Mouse (Mus musculus) liver, embryonic 14.5 days (tissue): ENCODE results near the gene Gm49368. TPM values are rescaled to one million over a fixed set of nuclear protein-coding genes. Genes with fewer than 3 reads are reported as not detected.

Experiments
- ATAC-seq: fragments of 200-750 bp; cut with Nextera tagmentation; 2 replicates; pipeline ENCODE4 v1.8.0; 2017; ENCODE audit warnings: moderate number of reproducible peaks, mild to moderate bottlenecking, moderate library complexity; ENCODE audit not compliant: insufficient read depth
- DNase-seq, 3 experiments: peaks; one replicate each; pipeline ENCODE4 v3.0.0-alpha.2; 2012 to 2013; ENCODE audit warnings: low read depth in 3 of 3, low spot score in 3 of 3
- H3K27ac ChIP-seq: fragments of 300-500 bp; sonication (generic); 2 replicates; pipeline ENCODE4 v1.5.1; 2014; ENCODE audit warnings: moderate library complexity, mild to moderate bottlenecking, control low read depth, inconsistent platforms
- H3K27me3 ChIP-seq: fragments of 300-500 bp; sonication (generic); 2 replicates; pipeline ENCODE4 v1.6.1; 2014; ENCODE audit warnings: mild to moderate bottlenecking, low read length, moderate library complexity; ENCODE audit not compliant: control insufficient read depth, insufficient read depth
- H3K36me3 ChIP-seq: fragments of 300-500 bp; sonication (generic); replicated peaks from 2 replicates; pipeline ENCODE4 v1.6.1; 2014; ENCODE audit warnings: low read depth; ENCODE audit not compliant: control insufficient read depth, insufficient read depth
- H3K4me1 ChIP-seq, 2 experiments: fragments of 200-500 bp in 1 of 2; fragments of 300-500 bp in 1 of 2; sonication (generic) in 1 of 2; replicated peaks; 2 replicates each; pipeline ENCODE4 v1.6.1; 2012 to 2014; ENCODE audit warnings: antibody characterized with exemption in 1 of 2, inconsistent platforms in 1 of 2, low read length in 1 of 2; ENCODE audit not compliant: control insufficient read depth in 2 of 2, insufficient read depth in 2 of 2
- H3K4me2 ChIP-seq: fragments of 300-500 bp; sonication (generic); 2 replicates; pipeline ENCODE4 v1.6.1; 2014; ENCODE audit warnings: low read depth, mild to moderate bottlenecking, control low read depth, moderate library complexity
- H3K4me3 ChIP-seq, 2 experiments: fragments of 200-500 bp in 1 of 2; fragments of 300-500 bp in 1 of 2; sonication (generic) in 1 of 2; 2 replicates each; pipeline ENCODE4 v1.5.1; 2012 to 2014; ENCODE audit warnings: low read depth in 2 of 2, low read length in 2 of 2, mild to moderate bottlenecking in 2 of 2, control low read depth in 1 of 2, inconsistent platforms in 1 of 2, moderate library complexity in 1 of 2; ENCODE audit not compliant: insufficient read depth in 1 of 2
- H3K9ac ChIP-seq: fragments of 300-500 bp; sonication (generic); replicated peaks from 2 replicates; pipeline ENCODE4 v1.6.1; 2014; ENCODE audit warnings: mild to moderate bottlenecking, control low read depth, moderate library complexity
- H3K9me3 ChIP-seq: fragments of 300-500 bp; sonication (generic); 2 replicates; pipeline ENCODE4 v1.6.1; 2016; ENCODE audit warnings: low read length, mixed read lengths; ENCODE audit not compliant: control insufficient read depth
- CTCF ChIP-seq: IDR thresholded peaks from 2 replicates; pipeline ENCODE4 v1.5.1; 2016; ENCODE audit warnings: antibody characterized with exemption, low read depth, control low read depth
- EP300 ChIP-seq: IDR thresholded peaks from 2 replicates; pipeline ENCODE4 v1.6.1; 2016; ENCODE audit warnings: antibody characterized with exemption, low read depth
- WGBS: fragments of 180-500 bp; shearing (Covaris S2); extraction: QIAGEN DNeasy Blood & Tissue Kit; methylation state at CpG from one replicate; pipeline ENCODE4 v1.1.7; 2014; ENCODE audit not compliant: insufficient replicate concordance; 5-methylcytosine and 5-hydroxymethylcytosine counted together
- polyA plus RNA-seq, 2 experiments: library from polyadenylated mRNA; depleted of rRNA in 1 of 2; stranded (reverse) in 1 of 2; unstranded in 1 of 2; fragments of >200 nt; fragmentation: Nextera tagmentation in 1 of 2; extraction: Ambion mirVana in 1 of 2; gene quantifications; 2 replicates each; pipeline versions ENCODE4 v1.2.1 to v1.2.3; 2012 to 2014

Gm49368 gene
- polyA plus RNA-seq, 2 experiments = 0.03 TPM; not detected in 1

- no peak overlapping the region for H3K9ac ChIP-seq
- H3K4me3 ChIP-seq = no peak overlapping the region
- ATAC-seq (no peak), DNase-seq (no peak)
- no peaks in the 10 kb centered on the region for H3K4me1 ChIP-seq
- H3K27ac ChIP-seq = no peak overlapping the region
- WGBS = 66% methylated on average over 7 of the region's 7 CpGs
- H3K4me2 ChIP-seq = no peak overlapping the region
- H3K36me3 ChIP-seq = no peaks in the 10 kb centered on the region
- H3K9me3 ChIP-seq = no peaks in the 10 kb centered on the region
- TF ChIP-seq CTCF (no peak), EP300 (no peak)
- H3K27me3 ChIP-seq = no peaks in the 10 kb centered on the region
Measured at GRCm38 (mm10) chr7:128107462-128107861, 45.0 kb downstream of the Gm49368 start.

- 30% methylated on average over 2 of the region's 2 CpGs for WGBS
- Histone ChIP-seq H3K4me2 (no peak overlapping the region), H3K9me3 (no peaks in the 10 kb centered on the region), H3K9ac (no peak overlapping the region), H3K27me3 (no peaks in the 10 kb centered on the region), H3K27ac (no peak overlapping the region), H3K4me1 (no peaks in the 10 kb centered on the region), H3K4me3 (no peak overlapping the region), H3K36me3 (no peaks in the 10 kb centered on the region)
- TF ChIP-seq CTCF = no peak
- no peak for TF ChIP-seq EP300
- no peak for ATAC-seq
- no peak for DNase-seq
Measured at GRCm38 (mm10) chr7:128110314-128110713, 47.8 kb downstream of the Gm49368 start.

- Histone ChIP-seq H3K4me3 (no peak overlapping the region), H3K4me1 (no peaks in the 10 kb centered on the region), H3K27ac (no peak overlapping the region), H3K9ac (no peak overlapping the region), H3K27me3 (no peaks in the 10 kb centered on the region), H3K36me3 (no peaks in the 10 kb centered on the region), H3K4me2 (no peak overlapping the region), H3K9me3 (no peaks in the 10 kb centered on the region)
- ATAC-seq = no peak
- DNase-seq = no peak
- 76% methylated on average over 11 of the region's 11 CpGs for WGBS
- TF ChIP-seq EP300 (no peak), CTCF (no peak)
Measured at GRCm38 (mm10) chr7:128112131-128112530, 49.6 kb downstream of the Gm49368 start.

GRCm38 (mm10) chr7:128114371-128115105 lies 52.1 kb downstream of the Gm49368 start:
- 79% methylated on average over 11 of the region's 11 CpGs for WGBS

GRCm38 (mm10) chr7:128115211-128115958 lies 52.9 kb downstream of the Gm49368 start:
- no peak for DNase-seq
- no peaks in the 10 kb centered on the region for H3K4me1 ChIP-seq
- no peak overlapping the region for H3K4me2 ChIP-seq
- no peaks in the 10 kb centered on the region for H3K36me3 ChIP-seq
- H3K27ac ChIP-seq = no peak overlapping the region
- no peak for TF ChIP-seq CTCF
- TF ChIP-seq EP300 = no peak
- WGBS = 36% methylated on average over 5 of the region's 5 CpGs
- no peaks in the 10 kb centered on the region for H3K27me3 ChIP-seq
- no peak overlapping the region for H3K4me3 ChIP-seq
- no peak for ATAC-seq
- no peaks in the 10 kb centered on the region for H3K9me3 ChIP-seq
- no peak overlapping the region for H3K9ac ChIP-seq

More at GRCm38 (mm10) chr7:128114371-128115105, 52.1 kb downstream of the Gm49368 start:
- TF ChIP-seq EP300 (no peak), CTCF (no peak)
- H3K4me3 ChIP-seq = no peak overlapping the region
- H3K9me3 ChIP-seq = no peaks in the 10 kb centered on the region
- no peaks in the 10 kb centered on the region for H3K36me3 ChIP-seq
- H3K27ac ChIP-seq = no peak overlapping the region
- H3K4me2 ChIP-seq = no peak overlapping the region
- H3K9ac ChIP-seq = no peak overlapping the region
- ATAC-seq = no peak
- no peaks in the 10 kb centered on the region for H3K4me1 ChIP-seq
- H3K27me3 ChIP-seq = no peaks in the 10 kb centered on the region
- DNase-seq = no peak
